Mouse (Mus musculus) gonadal fat pad, adult 2 months (tissue): ENCODE results near the gene Tbl1x. TPM values are rescaled to one million over a fixed set of nuclear protein-coding genes. Genes with fewer than 3 reads are reported as not detected.

ENCODE experiments used
- DNase-seq: peaks from one replicate; pipeline ENCODE4 v3.0.0-alpha.2; 2012; ENCODE audit warnings: low read depth
- polyA plus RNA-seq: library from polyadenylated mRNA; depleted of rRNA; stranded (reverse); fragments of >200 nt; gene quantifications from 2 replicates; pipeline ENCODE4 v1.2.3, GENCODE M21; 2012

Gene Tbl1x
- polyA plus RNA-seq, 1 experiment, result 41.9 TPM

DNA sequence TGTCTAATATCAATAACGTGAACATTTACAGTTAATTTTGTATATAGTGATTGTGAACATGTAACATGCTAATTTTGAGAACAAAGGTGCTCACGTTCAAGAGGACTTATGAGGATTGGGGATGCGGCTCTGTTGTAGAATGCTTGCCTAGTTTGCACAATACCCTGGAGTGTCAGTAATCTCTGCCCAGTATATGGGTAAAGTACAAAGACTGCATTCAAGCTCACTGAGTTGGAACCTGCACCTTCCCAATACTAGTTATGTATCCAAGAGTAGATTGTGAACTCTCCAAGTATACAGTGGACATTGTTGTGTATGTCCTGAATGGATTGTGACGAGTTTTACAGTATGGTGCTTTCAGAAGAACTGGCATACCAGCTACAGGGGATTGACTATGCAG is 33.7 kb downstream of the Tbl1x start:
- DNase-seq, result no peak

DNA sequence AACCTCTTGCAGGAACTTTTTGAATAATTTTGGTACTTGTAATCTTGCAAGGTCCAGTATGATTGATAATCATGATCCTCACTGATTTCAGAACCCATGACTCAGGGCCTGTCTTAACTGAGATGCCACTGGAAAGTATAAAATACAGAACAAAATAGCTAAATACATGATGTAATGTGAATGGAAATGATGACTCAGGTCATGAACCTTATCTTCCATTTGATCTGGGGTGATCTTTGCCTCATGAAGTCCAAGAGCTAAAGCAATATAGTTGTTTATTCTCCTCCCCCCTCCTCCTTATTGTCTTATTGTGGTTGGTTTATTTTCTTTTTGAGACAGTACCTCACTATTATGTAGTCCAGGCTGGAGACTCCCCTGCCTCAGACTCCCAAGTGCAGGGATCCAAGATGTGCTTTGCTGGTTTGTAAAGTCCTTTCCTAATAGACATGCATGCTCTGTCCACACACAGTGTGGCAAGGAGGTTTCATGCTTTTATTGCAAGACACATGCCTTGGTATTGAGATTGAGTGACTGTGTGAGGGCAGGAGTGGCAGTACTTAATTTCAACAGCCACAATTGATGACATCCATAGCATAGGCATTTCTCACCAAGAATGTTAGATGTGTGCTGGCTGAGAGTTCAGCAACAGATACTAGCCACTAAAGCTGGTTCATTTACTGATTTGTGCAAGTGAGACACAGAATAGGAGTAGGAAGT is 34.7 kb downstream of the Tbl1x start:
- no peak for DNase-seq

DNA sequence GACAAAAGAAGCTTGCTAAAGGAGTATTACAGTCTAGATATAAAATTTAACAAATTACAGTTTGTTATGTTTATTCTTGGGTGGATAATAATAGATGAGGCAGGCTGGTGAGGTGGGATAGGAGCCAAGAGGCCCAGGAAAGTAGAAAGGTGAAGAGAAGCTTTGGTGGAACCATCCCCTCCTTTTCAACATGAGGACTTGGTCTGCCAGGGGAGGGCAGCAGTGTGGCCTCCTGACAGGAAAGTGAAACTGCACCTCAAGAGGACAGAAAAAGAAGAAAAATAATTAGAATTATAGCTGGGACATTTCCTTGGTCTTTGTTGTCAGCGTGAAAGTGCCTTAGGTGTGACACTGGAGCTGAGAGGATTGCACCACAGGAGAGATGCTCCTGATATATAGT is 35.6 kb downstream of the Tbl1x start:
- no peak for DNase-seq

DNA sequence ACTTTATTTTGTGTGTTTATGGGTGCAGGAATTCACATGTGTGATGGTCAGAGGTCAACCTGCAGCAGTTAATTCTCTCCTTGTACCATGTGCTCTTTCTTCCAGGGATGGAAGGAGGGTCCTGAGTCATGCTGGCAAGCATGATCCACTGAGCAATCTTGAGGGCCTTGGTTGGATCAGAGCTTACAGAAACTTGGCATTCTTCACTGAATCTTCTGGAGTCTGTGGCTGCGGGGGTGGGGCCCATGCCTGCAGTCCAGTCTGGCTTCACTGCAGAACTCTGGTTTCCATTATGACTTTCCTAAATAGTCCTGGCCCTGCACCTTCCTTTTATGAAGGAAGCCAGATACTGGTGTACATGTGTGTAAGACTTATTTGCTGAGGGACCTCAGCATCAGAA is 38.1 kb downstream of the Tbl1x start:
- DNase-seq, result no peak

DNA sequence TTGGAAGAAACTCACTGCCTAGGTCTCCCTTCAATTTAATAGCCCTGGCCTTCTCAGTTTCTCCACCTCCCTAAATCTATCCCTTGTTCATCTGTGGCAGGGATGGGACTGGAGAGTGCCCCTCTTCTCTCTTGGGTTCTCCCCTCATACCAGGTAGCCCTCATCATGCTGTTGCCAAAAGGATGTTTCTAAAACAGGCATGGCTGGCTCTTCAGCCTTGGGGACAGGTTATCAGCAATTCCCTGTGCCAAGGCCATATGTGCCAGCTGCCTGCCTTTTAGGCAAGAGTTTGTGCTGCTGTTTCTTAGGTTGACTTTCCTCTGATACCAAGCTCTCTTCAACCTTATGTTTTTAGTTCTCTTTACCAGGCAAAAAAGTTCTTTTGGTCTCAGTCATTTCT is 39.6 kb downstream of the Tbl1x start:
- DNase-seq, result no peak

DNA sequence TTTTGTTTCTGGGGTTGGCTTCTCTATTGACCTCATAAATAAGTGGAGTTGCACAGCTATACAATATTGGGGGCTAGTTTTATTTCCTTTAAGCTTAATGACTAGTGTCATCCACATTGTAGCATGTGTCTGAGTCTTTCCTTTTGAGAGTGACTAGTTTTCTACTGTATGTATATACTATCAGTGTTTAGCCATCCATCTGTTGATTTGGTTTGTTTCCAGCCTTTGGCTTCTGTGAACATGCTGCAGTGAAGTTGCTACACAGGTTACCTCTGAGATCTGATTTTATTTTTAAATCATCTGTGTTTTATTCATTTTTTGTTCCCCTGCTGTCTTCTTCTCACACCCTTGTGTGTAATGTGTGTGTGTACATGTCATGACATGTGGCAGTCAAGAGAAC is 40.5 kb downstream of the Tbl1x start:
- DNase-seq, result no peak

DNA sequence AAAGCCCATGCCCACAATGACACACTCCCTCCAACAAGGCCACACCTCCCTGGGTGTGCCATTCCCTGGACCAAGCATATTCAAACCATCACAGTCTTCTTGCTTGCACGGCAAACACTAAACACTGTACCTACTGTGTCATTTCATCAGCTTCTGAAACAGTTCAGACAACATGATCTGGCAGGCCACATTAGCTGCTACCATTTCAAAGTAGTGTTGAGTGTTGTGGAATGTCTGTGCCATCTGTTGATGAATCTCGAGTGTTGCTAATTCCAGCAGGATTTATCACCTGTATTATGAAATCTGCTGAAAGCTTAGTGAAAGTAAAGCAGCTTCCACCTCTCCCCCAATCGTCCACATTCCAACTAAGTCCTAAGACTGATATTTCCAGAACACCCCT is 41.3 kb downstream of the Tbl1x start:
- DNase-seq, result no peak

DNA sequence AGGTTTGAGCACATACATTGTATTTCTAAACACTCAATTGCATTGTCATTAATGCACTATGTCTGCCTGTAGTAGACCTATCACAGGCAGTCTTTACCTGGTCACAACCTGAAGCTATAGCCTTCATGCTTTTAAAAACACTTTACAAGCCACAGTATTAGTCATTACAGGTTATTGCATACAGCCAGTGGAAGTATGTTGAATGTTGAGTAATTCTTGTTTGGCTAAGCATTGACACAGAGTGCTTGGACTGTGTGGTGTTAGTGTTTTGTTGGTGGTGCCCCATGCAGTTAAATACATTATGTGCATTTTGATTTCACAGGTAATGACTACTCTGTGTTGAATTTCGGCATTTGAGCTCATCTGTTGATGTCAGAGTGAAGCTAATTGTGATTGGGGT is 45.2 kb downstream of the Tbl1x start:
- DNase-seq, result no peak

DNA sequence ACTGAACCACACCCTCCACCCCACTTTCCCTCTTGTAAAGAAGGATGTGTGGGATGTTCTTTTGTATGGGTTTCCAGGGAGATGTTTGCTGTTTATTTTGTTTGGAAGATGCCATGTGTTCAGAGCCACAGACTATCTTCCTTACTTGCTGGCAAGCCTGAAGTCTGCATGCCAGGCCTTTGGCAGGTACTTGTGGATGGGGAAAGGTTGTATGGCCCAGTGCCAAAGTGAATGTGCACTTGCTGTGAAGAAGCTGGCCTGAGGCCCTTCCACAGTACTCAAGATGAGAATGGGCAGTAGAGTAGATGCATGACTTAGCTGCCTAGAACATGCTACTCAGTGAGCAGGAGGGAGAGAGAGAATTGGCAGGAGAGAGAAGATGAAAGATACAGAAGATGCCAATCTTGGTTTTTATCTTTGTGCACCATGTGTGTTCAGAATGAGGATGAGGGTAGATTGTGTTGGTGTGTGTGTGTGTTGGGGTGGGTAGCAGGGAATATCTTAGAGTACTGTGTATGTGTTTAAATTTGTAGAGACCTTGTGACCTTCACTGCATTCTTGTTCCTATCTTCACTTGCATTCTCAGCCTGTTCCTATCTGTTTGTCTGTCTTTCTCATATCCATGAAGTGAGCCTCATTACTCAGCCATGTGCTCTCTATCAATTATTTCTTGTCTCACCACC is 48.5 kb downstream of the Tbl1x start:
- DNase-seq, result peak; percentile 41

DNA sequence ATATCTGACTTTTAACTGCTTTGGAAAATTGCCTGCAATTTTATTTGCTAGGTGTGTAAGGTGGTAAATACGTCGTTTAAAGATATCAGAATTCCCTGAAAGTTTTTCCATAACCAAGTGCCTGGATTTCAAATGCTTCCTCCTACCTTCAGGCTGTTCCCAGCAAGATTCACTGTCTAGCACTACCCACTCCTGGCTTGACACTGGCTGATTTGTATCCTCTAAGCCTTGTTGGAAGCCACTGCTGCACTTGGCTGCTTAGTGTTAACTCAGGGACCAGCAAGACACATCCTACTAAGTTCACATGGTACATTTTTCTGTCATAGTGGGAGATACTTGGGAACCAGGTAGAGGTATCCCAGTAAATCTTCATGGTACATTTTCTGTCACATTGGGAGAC is 52.8 kb downstream of the Tbl1x start:
- DNase-seq, result no peak

DNA sequence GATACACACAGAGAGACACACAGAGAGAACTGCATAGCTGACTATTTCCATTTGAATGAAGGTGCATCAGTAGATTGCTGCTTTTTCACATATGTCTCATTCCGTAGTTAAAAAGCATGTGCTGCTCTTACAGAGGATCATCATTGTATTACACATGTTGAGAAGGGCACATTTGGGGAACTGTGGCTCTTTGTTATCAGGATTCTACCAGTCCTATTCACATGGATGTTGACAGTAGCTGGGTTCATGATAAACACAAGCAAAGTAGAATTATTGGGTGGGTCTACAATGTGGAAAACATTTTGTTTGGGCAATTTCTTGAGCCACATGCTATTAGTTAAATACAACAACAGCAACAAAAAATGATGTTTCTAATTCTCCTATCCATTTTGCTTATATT is 55.9 kb downstream of the Tbl1x start:
- no peak for DNase-seq

DNA sequence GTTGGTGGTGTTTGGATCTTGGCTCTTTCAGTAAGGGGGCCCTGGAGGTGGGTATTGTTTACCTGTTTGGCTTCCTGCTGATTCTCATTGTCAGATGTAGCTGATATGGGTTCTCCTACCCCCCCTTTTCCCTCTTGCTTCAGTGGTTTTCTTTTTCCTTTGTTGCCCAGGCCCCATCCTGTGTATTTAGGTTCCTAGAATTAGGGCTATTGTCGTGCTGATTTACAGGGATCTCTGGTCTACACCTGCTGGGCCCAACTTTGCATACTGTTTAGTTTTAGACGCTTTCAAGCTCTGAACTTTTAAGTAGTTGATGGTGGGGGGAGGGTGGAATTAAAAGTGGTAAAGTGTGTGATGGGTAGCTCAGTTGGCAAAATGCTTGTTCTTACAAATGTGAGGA is 57.2 kb downstream of the Tbl1x start:
- no peak for DNase-seq

DNA sequence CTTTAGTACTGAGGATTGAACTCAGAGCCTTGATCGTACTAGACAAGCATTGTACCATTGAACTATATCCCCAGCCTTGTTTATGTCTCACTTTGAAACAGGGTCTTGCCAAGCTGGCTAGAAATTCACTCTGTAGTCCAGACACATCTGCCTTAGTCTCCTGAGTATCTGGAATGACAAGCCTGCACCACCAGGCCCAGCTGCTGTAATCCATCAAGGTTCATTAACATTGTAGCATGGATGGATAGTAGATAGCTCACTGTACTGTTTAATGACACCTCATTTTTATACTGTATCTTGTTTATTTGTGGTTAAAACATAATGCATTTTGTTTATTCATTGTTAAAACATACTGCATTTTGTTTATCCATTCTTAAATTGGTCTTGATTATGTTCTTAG is 62.9 kb downstream of the Tbl1x start:
- DNase-seq, result no peak

DNA sequence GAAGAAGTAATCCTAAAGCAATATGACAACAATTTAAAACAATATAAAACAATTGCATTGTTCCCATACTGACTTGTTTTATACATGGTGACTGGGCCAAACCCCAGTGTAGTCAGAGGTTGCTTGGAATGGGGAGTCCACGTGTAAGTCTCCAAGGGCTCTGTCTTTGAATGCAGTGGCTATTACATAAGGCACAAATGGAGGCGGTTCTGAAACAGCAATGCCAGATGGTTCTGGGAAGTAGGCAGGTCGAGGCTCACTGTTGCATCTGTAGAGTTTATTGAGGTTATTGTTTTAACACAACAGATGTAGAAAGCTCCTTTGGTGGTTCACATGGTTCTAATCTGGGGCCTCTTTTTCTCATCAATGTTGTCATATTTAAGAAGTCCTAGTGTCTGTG is 66.3 kb downstream of the Tbl1x start:
- DNase-seq, result no peak

DNA sequence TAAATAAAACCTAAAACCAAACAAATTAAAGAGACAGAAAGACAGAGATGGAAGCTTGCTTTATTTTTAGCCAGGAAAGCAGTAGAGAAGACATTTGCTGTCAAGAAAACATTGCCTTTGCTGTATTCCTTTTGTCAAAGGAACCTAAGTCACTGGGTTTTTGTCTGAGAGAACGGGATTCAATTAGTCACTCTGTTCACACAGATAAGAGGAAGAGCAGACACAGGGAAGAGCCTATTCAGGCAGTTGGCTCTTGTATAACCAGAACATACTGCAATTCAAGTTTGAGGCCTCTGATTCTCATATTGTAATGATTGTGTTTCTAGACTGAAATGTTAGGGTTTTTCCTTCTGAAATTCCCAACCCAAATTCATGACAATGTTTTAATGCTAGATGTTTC is 67.4 kb downstream of the Tbl1x start:
- DNase-seq, result no peak

DNA sequence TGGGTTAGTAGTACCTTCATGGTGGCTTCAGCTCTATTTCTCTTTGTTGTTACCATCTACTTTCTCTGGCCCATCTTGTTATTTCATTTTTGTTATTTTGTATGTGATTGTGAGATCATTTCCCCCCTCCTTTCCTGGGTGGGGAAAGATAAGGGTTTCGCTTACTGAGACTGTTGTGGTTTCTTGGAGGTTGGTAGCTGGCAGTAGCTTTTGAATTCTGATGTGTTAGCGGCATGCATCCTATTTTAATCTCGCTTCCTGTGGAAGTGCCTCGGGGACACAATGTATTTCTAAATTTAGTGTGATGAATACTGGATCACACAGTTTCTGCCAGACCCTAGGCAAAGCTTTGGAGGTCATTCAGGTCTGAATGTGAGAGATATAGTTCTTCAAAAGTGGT is 69.2 kb downstream of the Tbl1x start:
- no peak for DNase-seq

DNA sequence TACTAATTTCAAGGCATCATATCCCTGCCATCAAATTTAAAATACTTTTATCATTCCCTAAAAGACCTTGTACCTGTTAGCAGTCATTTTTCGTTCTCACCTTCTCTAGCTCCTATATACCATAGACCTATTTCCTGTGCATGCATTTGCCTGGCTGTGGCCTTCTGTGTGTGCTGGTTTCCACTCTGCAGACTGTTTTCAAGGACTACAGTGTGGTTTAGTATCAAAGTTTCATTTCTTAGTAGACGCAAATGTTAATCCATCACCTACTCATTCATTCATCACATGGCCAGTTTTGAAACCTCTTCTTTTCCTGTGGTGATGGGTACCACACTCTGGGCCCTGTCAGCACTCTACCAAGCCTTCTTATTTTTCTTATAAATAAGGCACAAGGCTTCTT is 75.2 kb downstream of the Tbl1x start:
- DNase-seq, result no peak

DNA sequence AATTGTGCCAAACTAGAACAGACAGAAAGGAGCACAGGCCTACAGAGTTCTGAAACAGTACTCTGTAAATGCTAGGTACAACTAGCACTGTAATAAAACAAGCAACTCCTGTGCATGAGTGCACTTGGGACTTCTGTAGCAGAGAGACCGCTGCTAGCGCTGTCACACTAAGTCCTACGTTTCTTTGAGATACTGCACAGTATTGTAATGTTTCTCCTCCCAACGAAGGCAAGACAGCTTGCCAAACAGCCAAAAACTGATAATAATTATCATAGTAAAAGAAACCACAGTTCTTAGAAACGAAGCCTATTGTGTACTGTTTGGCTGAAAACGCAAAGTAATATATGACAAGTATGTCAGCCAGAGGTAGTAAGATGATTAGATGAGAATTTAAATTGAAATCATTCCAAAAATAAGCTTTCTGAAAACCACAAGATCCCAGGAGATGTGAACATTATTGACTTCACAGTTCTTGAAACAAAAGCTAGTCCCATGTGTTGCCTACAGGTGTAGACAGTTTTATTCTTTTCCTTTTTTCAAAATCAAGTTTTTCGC is 83.9 kb downstream of the Tbl1x start:
- DNase-seq, result no peak

DNA sequence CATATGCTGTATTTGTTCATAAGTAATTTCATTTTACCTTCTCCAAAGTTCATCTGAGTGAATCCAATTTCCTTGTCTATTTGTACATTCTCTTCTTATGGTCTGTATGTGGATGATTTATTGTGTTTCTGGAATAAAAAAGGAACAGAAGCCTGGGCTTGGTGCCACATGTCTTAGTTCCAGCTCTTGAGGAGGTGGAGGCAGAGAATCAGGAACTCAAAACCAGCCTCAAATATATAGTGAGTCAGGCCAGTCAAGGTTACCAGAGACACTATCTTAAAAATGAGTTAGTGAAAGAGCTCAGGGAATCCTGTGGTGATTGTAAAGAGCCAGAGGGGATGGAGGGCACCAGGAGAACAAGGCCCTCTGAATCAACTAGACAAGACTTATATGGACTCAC is 86.9 kb downstream of the Tbl1x start:
- no peak for DNase-seq

DNA sequence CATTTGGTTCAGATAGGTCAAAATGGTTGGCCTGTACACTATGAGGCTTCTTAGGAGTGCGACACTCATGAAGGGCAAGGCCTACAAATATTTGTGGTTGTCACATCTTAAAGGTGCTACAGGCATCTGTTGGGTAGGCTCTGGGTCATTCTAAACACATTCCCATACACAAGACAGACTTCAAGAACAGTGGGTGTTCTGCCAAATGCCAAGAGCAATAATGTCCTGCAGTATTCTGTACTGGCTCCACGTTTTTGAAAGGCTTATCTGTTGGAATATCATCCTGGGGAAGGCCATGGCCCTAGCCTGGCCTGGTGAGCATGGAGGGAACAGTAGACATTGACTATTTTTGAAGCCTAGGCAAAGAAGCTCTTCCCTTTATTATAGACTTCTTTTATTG is 87.9 kb downstream of the Tbl1x start:
- DNase-seq, result no peak

DNA sequence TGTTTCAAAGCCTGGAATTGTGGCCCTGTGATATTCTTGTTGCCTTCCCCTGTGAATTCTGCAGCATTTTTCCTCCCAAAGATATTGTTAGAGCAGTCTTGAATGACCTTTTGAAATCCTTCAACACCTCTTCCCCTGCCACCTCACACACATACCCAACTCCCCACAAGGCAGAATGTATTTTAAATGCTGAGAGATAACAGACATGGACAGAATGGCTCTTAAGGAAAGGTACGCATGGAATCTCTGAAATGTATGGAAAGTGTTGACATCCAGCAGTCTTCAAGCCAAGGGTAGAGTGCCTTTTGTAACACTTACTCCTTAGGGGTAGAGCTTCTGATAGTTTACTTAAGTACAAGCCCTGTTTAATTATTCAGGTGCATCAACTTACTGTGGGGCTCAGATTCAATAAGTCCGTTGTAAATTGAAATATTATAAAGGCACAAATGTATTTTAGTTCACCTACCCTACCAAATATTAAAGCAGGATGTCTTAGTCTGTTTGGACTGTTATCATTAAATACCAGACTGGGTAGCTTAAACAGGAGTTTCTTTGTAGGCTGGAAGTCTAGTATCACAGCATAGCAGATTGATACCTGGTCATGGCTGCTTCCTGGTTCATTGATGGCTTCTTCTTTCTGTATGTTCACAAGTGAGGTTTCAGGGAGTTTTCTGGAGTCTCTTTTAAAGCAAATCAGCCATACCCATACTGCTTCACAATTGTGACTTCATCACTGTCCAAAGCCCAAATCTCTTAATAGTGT is 92.9 kb downstream of the Tbl1x start:
- no peak for DNase-seq

DNA sequence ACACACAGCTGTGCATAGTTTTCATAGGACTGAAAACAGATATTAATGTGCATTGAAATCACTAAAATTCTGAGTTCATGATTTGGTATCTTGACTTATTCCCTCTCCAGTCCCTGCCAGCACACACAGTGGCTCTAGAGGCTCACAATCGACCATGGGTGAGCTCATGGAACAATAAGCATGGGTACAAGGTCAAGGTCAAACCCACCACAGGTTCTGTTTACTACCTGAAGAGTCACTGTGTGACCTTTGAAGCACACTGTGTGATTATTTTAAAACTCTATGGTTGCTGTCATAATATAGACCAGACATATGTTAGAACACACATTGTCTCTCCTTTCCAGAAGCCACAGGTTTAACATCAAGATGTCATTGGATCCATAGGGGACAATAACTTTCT is 96.7 kb downstream of the Tbl1x start:
- DNase-seq, result no peak
